Mouse (Mus musculus): Measurements from ENCODE around the gene Trarg1. TPM values are rescaled to one million over a fixed set of nuclear protein-coding genes. Genes with fewer than 3 reads are reported as not detected.

The Trarg1 gene
- polyA plus RNA-seq, 1 experiment from 2014 or later, result 0.35 TPM

DNA sequence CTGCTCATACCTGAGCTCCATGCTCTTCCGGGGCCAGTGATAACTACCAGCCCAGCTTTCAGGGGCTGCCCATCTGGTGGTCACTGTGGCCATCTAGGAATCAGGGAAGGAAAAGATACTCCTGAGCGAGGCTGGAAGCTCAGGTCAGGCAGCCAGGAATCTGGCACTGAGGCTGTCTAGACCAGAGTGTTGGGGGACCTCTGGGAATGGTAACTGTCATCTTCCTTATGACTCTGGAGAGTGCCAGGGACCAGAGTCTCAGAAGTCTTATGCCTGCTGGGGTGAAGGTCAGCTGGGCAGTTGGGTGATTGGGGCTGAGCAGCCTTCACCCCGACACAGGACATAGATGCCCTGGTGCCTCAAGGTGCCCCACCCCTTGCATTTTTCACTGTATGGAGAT is 28.0 kb downstream of the Trarg1 start:
- ATAC-seq (ENCODE audit: low FRiP score), result no peak
- WGBS, result 94% methylated on average over 3 of the region's 3 CpGs
- Histone ChIP-seq H3K9ac (no peak overlapping the region), H3K27ac (no peak overlapping the region), H3K4me1 (replicated peaks; ENCODE audit: control insufficient read depth, insufficient read depth, low read length) (no peaks in the 10 kb centered on the region; the same call in 1 of the 2 replicates), H3K36me3 (replicated peaks; ENCODE audit: control insufficient read depth, insufficient read depth) (no peaks in the 10 kb centered on the region), H3K4me3 (replicated peaks; ENCODE audit: low read length) (no peak overlapping the region), H3K27me3 (ENCODE audit: control insufficient read depth, insufficient read depth, low read length) (no peaks in the 10 kb centered on the region), H3K4me2 (replicated peaks) (no peak overlapping the region), H3K9me3 (ENCODE audit: control insufficient read depth, low read length) (no peaks in the 10 kb centered on the region)
- DNase-seq (ENCODE audit: low spot score), result no peak

DNA sequence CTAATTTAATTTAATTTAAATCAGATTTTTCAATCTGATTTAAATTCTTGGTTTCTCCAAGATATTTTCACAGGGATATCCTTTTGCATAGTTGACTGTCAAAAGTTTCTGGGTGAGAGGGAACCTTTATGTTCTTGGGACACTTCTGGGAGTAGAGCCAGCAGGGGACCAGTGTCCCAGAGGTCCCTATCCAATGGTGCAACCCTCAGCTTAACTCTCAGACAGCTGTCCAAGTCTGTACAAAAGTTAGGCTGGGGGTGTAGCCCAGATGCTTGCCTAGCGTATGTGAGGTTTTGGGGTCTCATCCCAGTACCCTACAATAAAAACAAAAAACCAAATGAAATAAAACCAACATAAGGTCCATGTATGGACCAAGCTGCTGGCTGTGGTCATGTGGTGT is 28.5 kb downstream of the Trarg1 start:
- no peak overlapping the region for H3K4me2 ChIP-seq (replicated peaks)
- H3K9me3 ChIP-seq (ENCODE audit: control insufficient read depth, low read length), result no peaks in the 10 kb centered on the region
- H3K4me3 ChIP-seq (replicated peaks; ENCODE audit: low read length), result no peak overlapping the region
- 87% methylated on average over 1 of the region's 1 CpGs for WGBS
- H3K27ac ChIP-seq, result no peak overlapping the region
- no peak for DNase-seq (ENCODE audit: low spot score)
- ATAC-seq (ENCODE audit: low FRiP score), result no peak
- no peaks in the 10 kb centered on the region; the same call in 1 of the 2 replicates for H3K4me1 ChIP-seq (replicated peaks; ENCODE audit: control insufficient read depth, insufficient read depth, low read length)
- H3K27me3 ChIP-seq (ENCODE audit: control insufficient read depth, insufficient read depth, low read length), result no peaks in the 10 kb centered on the region
- H3K9ac ChIP-seq, result no peak overlapping the region
- no peaks in the 10 kb centered on the region for H3K36me3 ChIP-seq (replicated peaks; ENCODE audit: control insufficient read depth, insufficient read depth)

DNA sequence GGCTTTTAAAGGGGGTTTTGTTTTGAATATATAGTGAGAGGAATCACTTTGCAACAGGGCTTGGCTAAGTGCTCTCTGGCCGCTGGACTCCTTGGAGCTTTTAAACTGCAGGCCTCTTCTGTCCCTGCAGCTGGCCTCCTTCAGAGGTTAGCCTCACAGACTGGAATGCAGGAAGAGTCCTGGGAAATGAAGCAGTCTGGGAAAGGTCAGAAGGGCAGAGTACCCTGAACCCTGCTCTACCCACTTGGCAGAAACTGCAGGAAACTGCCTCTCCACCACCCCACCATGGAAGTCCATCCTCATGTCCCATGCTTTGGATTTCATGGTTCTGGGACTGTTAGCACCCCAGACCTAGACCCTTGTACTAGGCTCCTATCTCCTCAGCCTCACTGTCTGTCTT is 29.3 kb downstream of the Trarg1 start:
- WGBS, result 35% methylated on average over 1 of the region's 1 CpGs
- no peak overlapping the region for H3K4me3 ChIP-seq (replicated peaks; ENCODE audit: low read length)
- H3K9ac ChIP-seq, result no peak overlapping the region
- no peaks in the 10 kb centered on the region for H3K9me3 ChIP-seq (ENCODE audit: control insufficient read depth, low read length)
- no peaks in the 10 kb centered on the region; the same call in 1 of the 2 replicates for H3K4me1 ChIP-seq (replicated peaks; ENCODE audit: control insufficient read depth, insufficient read depth, low read length)
- H3K36me3 ChIP-seq (replicated peaks; ENCODE audit: control insufficient read depth, insufficient read depth), result no peaks in the 10 kb centered on the region
- H3K27ac ChIP-seq, result no peak overlapping the region
- H3K4me2 ChIP-seq (replicated peaks), result no peak overlapping the region
- no peak for ATAC-seq (ENCODE audit: low FRiP score)
- no peaks in the 10 kb centered on the region for H3K27me3 ChIP-seq (ENCODE audit: control insufficient read depth, insufficient read depth, low read length)
- DNase-seq (ENCODE audit: low spot score), result no peak

DNA sequence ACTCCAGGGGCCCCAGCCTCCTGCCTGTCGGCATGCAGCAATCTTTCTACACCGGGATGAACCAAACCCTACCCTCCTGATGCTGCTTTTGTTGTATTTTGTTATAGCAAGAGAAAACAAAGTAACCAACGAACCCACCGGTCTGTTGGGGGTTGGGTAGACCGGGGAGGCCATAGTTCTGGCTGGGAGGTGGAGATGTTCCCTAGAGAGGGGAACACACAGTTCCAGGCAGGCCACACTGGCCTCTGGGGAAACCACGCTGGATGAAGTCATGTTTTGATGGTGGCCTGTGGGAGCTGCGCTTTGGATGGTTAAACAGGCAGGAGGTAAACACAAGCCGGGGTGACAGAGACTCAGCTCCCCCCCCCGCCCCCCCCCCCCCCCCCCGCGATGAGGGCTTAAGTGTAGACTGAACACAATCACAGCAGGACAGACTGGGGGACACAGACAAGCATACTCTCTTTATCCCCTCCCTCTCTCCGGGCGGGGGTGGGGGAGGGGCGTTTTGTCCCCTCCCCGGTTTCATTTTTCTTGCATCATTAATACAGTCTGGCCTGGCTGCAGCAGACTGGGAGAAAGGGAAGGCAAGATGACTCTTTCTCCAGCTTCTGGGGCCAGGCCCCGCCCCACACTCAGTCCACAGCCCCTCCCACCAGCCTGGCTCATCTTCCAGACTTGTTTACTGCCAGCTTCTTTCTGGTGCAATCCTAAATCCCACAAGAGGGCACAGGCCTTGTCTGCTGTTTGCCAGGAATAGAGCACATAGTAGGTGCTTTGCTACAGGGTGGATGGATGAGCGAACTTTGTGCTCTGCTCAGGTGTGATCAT is 30.2 kb downstream of the Trarg1 start:
- H3K4me2 ChIP-seq (replicated peaks), result no peak overlapping the region

DNA sequence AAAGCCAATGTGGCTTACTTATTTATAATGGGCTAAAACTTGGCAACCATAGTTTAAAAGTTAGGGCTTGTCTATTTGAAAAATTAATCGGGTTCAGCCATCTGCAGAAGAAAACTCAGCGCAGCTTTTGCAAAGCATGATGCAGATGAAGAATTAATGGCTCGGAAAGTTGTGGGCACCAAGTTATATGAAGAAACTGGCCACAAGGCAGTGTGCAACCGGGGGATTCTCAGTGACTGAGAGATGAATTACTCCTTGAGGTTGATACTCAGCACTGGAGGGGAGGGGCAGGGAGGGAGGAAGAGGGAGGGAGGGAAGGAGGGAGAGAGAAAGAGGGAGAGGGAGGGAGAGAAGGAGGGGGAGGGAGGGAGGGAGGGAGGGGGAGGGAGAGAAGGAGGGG is 37.4 kb downstream of the Trarg1 start:
- H3K4me1 ChIP-seq (replicated peaks; ENCODE audit: control insufficient read depth, insufficient read depth, low read length), result no peaks in the 10 kb centered on the region
- H3K27ac ChIP-seq, result no peak overlapping the region
- WGBS, result 79% methylated on average over 4 of the region's 4 CpGs
- no peak overlapping the region for H3K4me3 ChIP-seq (replicated peaks; ENCODE audit: low read length)
- no peaks in the 10 kb centered on the region for H3K27me3 ChIP-seq (ENCODE audit: control insufficient read depth, insufficient read depth, low read length)
- no peak for DNase-seq (ENCODE audit: low spot score)
- H3K9ac ChIP-seq, result no peak overlapping the region
- ATAC-seq (ENCODE audit: low FRiP score), result no peak
- H3K36me3 ChIP-seq (replicated peaks; ENCODE audit: control insufficient read depth, insufficient read depth), result no peaks in the 10 kb centered on the region
- no peak overlapping the region for H3K4me2 ChIP-seq (replicated peaks)
- no peaks in the 10 kb centered on the region for H3K9me3 ChIP-seq (ENCODE audit: control insufficient read depth, low read length)

More for the DNA sequence above, 30.2 kb downstream of the Trarg1 start:
- ATAC-seq (ENCODE audit: low FRiP score) (no peak), DNase-seq (ENCODE audit: low spot score) (no peak)
- no peaks in the 10 kb centered on the region for H3K36me3 ChIP-seq (replicated peaks; ENCODE audit: control insufficient read depth, insufficient read depth)
- H3K9ac ChIP-seq, result no peak overlapping the region
- no peaks in the 10 kb centered on the region; the same call in 1 of the 2 replicates for H3K4me1 ChIP-seq (replicated peaks; ENCODE audit: control insufficient read depth, insufficient read depth, low read length)
- no peaks in the 10 kb centered on the region for H3K9me3 ChIP-seq (ENCODE audit: control insufficient read depth, low read length)
- H3K27me3 ChIP-seq (ENCODE audit: control insufficient read depth, insufficient read depth, low read length), result no peaks in the 10 kb centered on the region
- H3K4me3 ChIP-seq (replicated peaks; ENCODE audit: low read length), result no peak overlapping the region
- H3K27ac ChIP-seq, result no peak overlapping the region
- 27% methylated on average over 13 of the region's 17 CpGs for WGBS

DNA sequence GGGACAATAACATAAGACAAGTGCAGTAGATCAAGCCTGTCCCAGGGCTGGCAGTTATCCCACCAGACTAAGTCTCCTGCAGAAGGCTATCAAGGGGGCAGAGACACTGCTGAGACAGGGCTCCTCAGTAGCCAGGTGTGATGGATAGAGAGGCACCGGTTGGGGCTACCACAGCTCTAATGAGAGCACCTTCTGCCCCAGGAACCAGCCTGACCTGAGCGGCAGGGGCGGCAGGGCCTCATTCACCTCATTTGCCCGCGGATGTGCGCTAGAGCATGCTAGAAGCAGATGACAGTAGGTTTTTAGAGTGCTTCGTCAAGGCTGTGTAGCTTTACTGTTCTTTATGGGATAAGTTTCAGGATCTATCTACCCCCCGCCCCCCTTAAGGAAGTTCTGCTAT is 44.3 kb downstream of the Trarg1 start:
- no peak overlapping the region for H3K9ac ChIP-seq
- 84% methylated on average over 8 of the region's 8 CpGs for WGBS
- H3K4me3 ChIP-seq (replicated peaks; ENCODE audit: low read length), result no peak overlapping the region
- H3K4me1 ChIP-seq (replicated peaks; ENCODE audit: control insufficient read depth, insufficient read depth, low read length), result no peaks in the 10 kb centered on the region
- DNase-seq (ENCODE audit: low spot score), result no peak
- H3K27ac ChIP-seq, result no peak overlapping the region
- H3K9me3 ChIP-seq (ENCODE audit: control insufficient read depth, low read length), result no peaks in the 10 kb centered on the region
- H3K36me3 ChIP-seq (replicated peaks; ENCODE audit: control insufficient read depth, insufficient read depth), result peaks cover 9% of the 10 kb centered on the region
- ATAC-seq (ENCODE audit: low FRiP score), result no peak
- H3K4me2 ChIP-seq (replicated peaks), result no peak overlapping the region
- H3K27me3 ChIP-seq (ENCODE audit: control insufficient read depth, insufficient read depth, low read length), result no peaks in the 10 kb centered on the region

DNA sequence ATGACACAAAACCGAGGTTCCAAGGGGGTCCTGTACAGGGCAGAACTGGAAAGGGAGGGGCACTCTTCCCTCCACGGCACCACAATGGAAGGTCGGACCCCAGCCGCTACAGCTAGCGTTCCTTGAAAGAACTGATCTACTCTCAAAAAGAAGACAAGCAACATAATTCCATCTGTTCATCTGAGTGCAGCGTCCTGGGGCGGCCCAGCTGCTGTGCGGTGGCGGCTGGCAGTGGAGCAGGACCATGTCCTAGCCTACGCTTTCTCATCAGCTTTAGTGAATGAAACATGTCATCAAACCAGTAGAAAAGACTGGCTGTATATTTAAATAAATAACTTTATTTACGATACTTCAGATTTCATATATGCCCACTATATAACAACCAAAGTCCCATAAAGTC is 48.5 kb downstream of the Trarg1 start:
- Histone ChIP-seq H3K4me3 (replicated peaks; ENCODE audit: low read length) (no peak overlapping the region), H3K9me3 (ENCODE audit: control insufficient read depth, low read length) (no peaks in the 10 kb centered on the region), H3K27ac (no peak overlapping the region), H3K4me2 (replicated peaks) (no peak overlapping the region), H3K27me3 (ENCODE audit: control insufficient read depth, insufficient read depth, low read length) (no peaks in the 10 kb centered on the region), H3K9ac (no peak overlapping the region), H3K4me1 (replicated peaks; ENCODE audit: control insufficient read depth, insufficient read depth, low read length) (no peaks in the 10 kb centered on the region), H3K36me3 (replicated peaks; ENCODE audit: control insufficient read depth, insufficient read depth) (peaks cover 41% of the 10 kb centered on the region)
- DNase-seq (ENCODE audit: low spot score) (no peak), ATAC-seq (ENCODE audit: low FRiP score) (no peak)
- WGBS, result 68% methylated on average over 11 of the region's 11 CpGs

DNA sequence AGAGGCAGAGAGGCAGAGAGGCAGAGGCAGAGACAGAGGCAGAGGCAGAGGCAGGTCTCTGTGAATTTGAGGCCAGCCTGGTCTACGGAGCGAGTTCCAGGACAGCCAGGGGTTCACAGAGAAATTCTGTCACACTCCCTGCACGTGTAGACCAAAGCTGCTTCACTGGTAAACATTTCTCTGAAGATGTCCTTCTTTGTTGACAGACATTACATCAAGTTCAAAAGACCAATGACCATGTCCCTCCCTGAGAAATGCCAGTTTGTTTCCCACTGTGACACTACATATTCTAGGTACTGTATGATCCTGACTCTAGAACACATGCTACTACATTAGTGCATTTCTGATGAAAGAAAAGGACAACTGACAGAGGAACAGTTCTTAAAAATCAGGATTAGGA is 51.0 kb downstream of the Trarg1 start:
- Histone ChIP-seq H3K36me3 (replicated peaks; ENCODE audit: control insufficient read depth, insufficient read depth) (peaks cover 67% of the 10 kb centered on the region), H3K27me3 (ENCODE audit: control insufficient read depth, insufficient read depth, low read length) (no peaks in the 10 kb centered on the region), H3K4me2 (replicated peaks) (no peak overlapping the region), H3K9ac (no peak overlapping the region), H3K4me1 (replicated peaks; ENCODE audit: control insufficient read depth, insufficient read depth, low read length) (no peaks in the 10 kb centered on the region), H3K9me3 (ENCODE audit: control insufficient read depth, low read length) (no peaks in the 10 kb centered on the region), H3K4me3 (replicated peaks; ENCODE audit: low read length) (no peak overlapping the region), H3K27ac (no peak overlapping the region)
- ATAC-seq (ENCODE audit: low FRiP score) (no peak), DNase-seq (ENCODE audit: low spot score) (no peak)
- WGBS, result 84% methylated on average over 3 of the region's 3 CpGs

DNA sequence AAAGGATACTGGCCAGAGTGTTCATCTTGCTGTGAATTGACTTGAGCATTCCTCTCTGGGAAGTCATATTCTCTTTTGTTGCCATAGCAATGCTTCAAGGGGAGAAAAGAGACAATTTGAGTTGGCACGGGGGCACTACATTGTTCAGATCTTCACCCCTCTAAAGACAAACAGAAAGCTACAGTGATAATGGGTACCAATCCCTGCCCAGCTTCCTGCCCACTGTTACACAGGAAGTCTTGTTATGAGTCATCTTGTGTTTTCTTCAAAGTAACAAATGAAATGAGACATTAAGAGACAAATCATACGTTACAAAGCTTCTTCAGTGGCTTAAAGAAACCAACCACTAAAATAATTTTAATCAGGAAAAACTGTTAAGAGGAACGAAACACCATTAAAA is 55.0 kb downstream of the Trarg1 start:
- no peak overlapping the region for H3K4me2 ChIP-seq (replicated peaks)
- 43% methylated on average over 3 of the region's 3 CpGs for WGBS
- H3K9me3 ChIP-seq (ENCODE audit: control insufficient read depth, low read length), result no peaks in the 10 kb centered on the region
- H3K4me1 ChIP-seq (replicated peaks; ENCODE audit: control insufficient read depth, insufficient read depth, low read length), result no peaks in the 10 kb centered on the region
- H3K27ac ChIP-seq, result no peak overlapping the region
- ATAC-seq (ENCODE audit: low FRiP score) (no peak), DNase-seq (ENCODE audit: low spot score) (no peak)
- no peaks in the 10 kb centered on the region for H3K27me3 ChIP-seq (ENCODE audit: control insufficient read depth, insufficient read depth, low read length)
- peaks cover 64% of the 10 kb centered on the region for H3K36me3 ChIP-seq (replicated peaks; ENCODE audit: control insufficient read depth, insufficient read depth)
- H3K9ac ChIP-seq, result no peak overlapping the region
- H3K4me3 ChIP-seq (replicated peaks; ENCODE audit: low read length), result no peak overlapping the region
